25 mouse cellular contexts compared by ENCODE assay signal in genomic region chr14:51172947-51173346, GRCm38 (mm10). TPM values are rescaled to one million over a fixed set of nuclear protein-coding genes. Genes with fewer than 3 reads are reported as not detected.
DNase-seq lines count a peak whose midpoint lies in the region; ATAC-seq lines count a peak whose summit lies in the region.
"Not testable (repeated sequence)": the region's sequence is repeated elsewhere in the genome, so short reads cannot be mapped to it uniquely, and the experiment has no call there.
"Had no signal": no experiment of that assay in that cellular context is flagged by ENCODE, and none has a peak within 500 bp of the region (broad histone marks: within the 10 kb centered on the region; RNA-seq: fewer than 3 reads in every experiment).

No protein-coding gene starts in this region.

- not testable (repeated sequence) for H3K9me3 ChIP-seq in heart, embryonic 14.5 days (ENCODE audit: control insufficient read depth, low read length); kidney, embryonic 15.5 days (replicated peaks); liver, embryonic 12.5 days (replicated peaks)

- DNase-seq in adrenal gland, postnatal 10 days, result peak; percentile 2
- peak; percentile 37 for DNase-seq in layer of hippocampus, adult 9-11 months
- DNase-seq in right cerebral cortex, adult 18-20 months, result peak; percentile 6

- 0 out of 2 replicates have a peak overlapping the region, but pooled peaks have one; percentile 11 for H3K4me2 ChIP-seq in heart, embryonic 14.5 days (ENCODE audit: low read length)
- not testable (repeated sequence) for H3K4me2 ChIP-seq in kidney, embryonic 15.5 days
- H3K4me2 ChIP-seq in liver, embryonic 12.5 days, result 0 out of 2 replicates have a peak overlapping the region, but pooled peaks have one; percentile 12

- not testable (repeated sequence) for H3K9ac ChIP-seq in heart, embryonic 14.5 days (ENCODE audit: low read length); kidney, embryonic 15.5 days; liver, embryonic 12.5 days

- ATAC-seq in frontal cortex, adult (ENCODE audit: low TSS enrichment), result peak; percentile 63
- ATAC-seq in heart, embryonic 14.5 days (ENCODE audit: insufficient number of reproducible peaks, insufficient read depth, low FRiP score, low read depth), result not testable (repeated sequence)
- 0 out of 2 replicates have a peak, but pooled peaks have one; percentile 3 for ATAC-seq in kidney, embryonic 15.5 days (replicated peaks; ENCODE audit: low FRiP score)
- ATAC-seq in liver, embryonic 12.5 days, result 0 out of 2 replicates have a peak, but pooled peaks have one; percentile 24

- H3K4me3 ChIP-seq in heart, embryonic 14.5 days (ENCODE audit: control insufficient read depth in 1 of 2, insufficient read depth in 1 of 2, low read depth in 1 of 2, low read length in 2 of 2); kidney, embryonic 15.5 days (replicated peaks); liver, embryonic 12.5 days: not testable (repeated sequence)

- H3K27me3 ChIP-seq in heart, embryonic 14.5 days (ENCODE audit: control insufficient read depth, insufficient read depth, low read length); kidney, embryonic 15.5 days; liver, embryonic 12.5 days (replicated peaks): not testable (repeated sequence)

- H3K27ac ChIP-seq in heart, embryonic 14.5 days (replicated peaks in 1 of 2; ENCODE audit: control insufficient read depth in 1 of 2, insufficient read depth in 1 of 2, low read depth in 2 of 2, low read length in 2 of 2); kidney, embryonic 15.5 days; liver, embryonic 12.5 days: not testable (repeated sequence)

- H3K36me3 ChIP-seq in heart, embryonic 14.5 days (ENCODE audit: control insufficient read depth, insufficient read depth, low read length); kidney, embryonic 15.5 days; liver, embryonic 12.5 days: not testable (repeated sequence)

- 50% methylated on average over 4 of the region's 4 CpGs for WGBS in heart, embryonic 14.5 days
- 58% methylated on average over 4 of the region's 4 CpGs for WGBS in kidney, embryonic 15.5 days
- 44% methylated on average over 4 of the region's 4 CpGs for WGBS in liver, embryonic 12.5 days (ENCODE audit: insufficient replicate concordance)

- H3K4me1 ChIP-seq in heart, embryonic 14.5 days (ENCODE audit: control insufficient read depth in 2 of 2, insufficient read depth in 2 of 2, low read length in 2 of 2); kidney, embryonic 15.5 days; liver, embryonic 12.5 days: not testable (repeated sequence)

RNA-seq across cellular contexts. Expression of gene Rnase2b, which starts 10.9 kb away (rescaled TPM):
- not detected for total RNA-seq in adrenal gland, postnatal 10 days (2021)
- not detected in 2 replicates for polyA plus RNA-seq in heart, embryonic 14.5 days (2014; fragmentation: Nextera tagmentation; extraction: Ambion mirVana)
- not detected in 2 replicates for polyA plus RNA-seq in kidney, embryonic 15.5 days (2015; fragmentation: Nextera tagmentation; extraction: Ambion mirVana)
- not detected in 2 replicates for polyA plus RNA-seq in liver, embryonic 12.5 days (2016; fragmentation: Nextera tagmentation; extraction: Ambion mirVana)
- total RNA-seq: adrenal gland, postnatal 25 days; common myeloid progenitor, adult 5-6 weeks; gastrocnemius, adult 8-10 months; heart, postnatal 14 days; left cerebral cortex, postnatal 14 days; monocyte, adult 5-6 weeks had no signal
- polyA plus RNA-seq: embryonic facial prominence, embryonic 15.5 days; forebrain, embryonic 15.5 days; gonadal fat pad, adult 2 months; hindbrain, embryonic 11.5 days; inflammation-experienced regulatory T-cells, adult 6 months; kidney, adult 2 months; limb, embryonic 13.5 days; liver, embryonic 14.5 days; lung, embryonic 14.5 days; midbrain, embryonic 13.5 days; thymus, adult 2 months had no signal

RNA-seq across cellular contexts. Expression of gene Ang2, which starts 26.0 kb away (rescaled TPM):
- total RNA-seq in adrenal gland, postnatal 10 days (2021), result not detected
- polyA plus RNA-seq in heart, embryonic 14.5 days (2014; fragmentation: Nextera tagmentation; extraction: Ambion mirVana), result not detected in 2 replicates
- polyA plus RNA-seq in kidney, embryonic 15.5 days (2015; fragmentation: Nextera tagmentation; extraction: Ambion mirVana), result not detected in 2 replicates
- not detected in 2 replicates for polyA plus RNA-seq in liver, embryonic 12.5 days (2016; fragmentation: Nextera tagmentation; extraction: Ambion mirVana)
- total RNA-seq: adrenal gland, postnatal 25 days; common myeloid progenitor, adult 5-6 weeks; gastrocnemius, adult 8-10 months; heart, postnatal 14 days; left cerebral cortex, postnatal 14 days; monocyte, adult 5-6 weeks had no signal
- polyA plus RNA-seq: forebrain, embryonic 15.5 days; gonadal fat pad, adult 2 months; hindbrain, embryonic 11.5 days; inflammation-experienced regulatory T-cells, adult 6 months; kidney, adult 2 months; limb, embryonic 13.5 days; liver, embryonic 14.5 days; lung, embryonic 14.5 days; midbrain, embryonic 13.5 days had no signal

RNA-seq across cellular contexts. Expression of gene Rnase1, which starts 26.4 kb away (rescaled TPM):
- total RNA-seq in adrenal gland, postnatal 10 days (2021), result not detected
- polyA plus RNA-seq in heart, embryonic 14.5 days (2014; fragmentation: Nextera tagmentation; extraction: Ambion mirVana), result 0.47 and 1.1 TPM in 2 replicates
- 0.17 and 1.00 TPM in 2 replicates for polyA plus RNA-seq in kidney, embryonic 15.5 days (2015; fragmentation: Nextera tagmentation; extraction: Ambion mirVana)
- polyA plus RNA-seq in liver, embryonic 12.5 days (2016; fragmentation: Nextera tagmentation; extraction: Ambion mirVana), result not detected in 2 replicates
- total RNA-seq: adrenal gland, postnatal 25 days; common myeloid progenitor, adult 5-6 weeks; gastrocnemius, adult 8-10 months; heart, postnatal 14 days; monocyte, adult 5-6 weeks had no signal
- polyA plus RNA-seq: hindbrain, embryonic 11.5 days; inflammation-experienced regulatory T-cells, adult 6 months; liver, embryonic 14.5 days; midbrain, embryonic 13.5 days had no signal

RNA-seq across cellular contexts. Expression of gene Ear14, which starts 30.2 kb away (rescaled TPM):
- not detected for total RNA-seq in adrenal gland, postnatal 10 days (2021)
- not detected in 2 replicates for polyA plus RNA-seq in heart, embryonic 14.5 days (2014; fragmentation: Nextera tagmentation; extraction: Ambion mirVana)
- not detected in 2 replicates for polyA plus RNA-seq in kidney, embryonic 15.5 days (2015; fragmentation: Nextera tagmentation; extraction: Ambion mirVana)
- not detected in 2 replicates for polyA plus RNA-seq in liver, embryonic 12.5 days (2016; fragmentation: Nextera tagmentation; extraction: Ambion mirVana)
- total RNA-seq: adrenal gland, postnatal 25 days; common myeloid progenitor, adult 5-6 weeks; gastrocnemius, adult 8-10 months; heart, postnatal 14 days; left cerebral cortex, postnatal 14 days; monocyte, adult 5-6 weeks had no signal
- polyA plus RNA-seq: embryonic facial prominence, embryonic 15.5 days; forebrain, embryonic 15.5 days; gonadal fat pad, adult 2 months; hindbrain, embryonic 11.5 days; inflammation-experienced regulatory T-cells, adult 6 months; kidney, adult 2 months; limb, embryonic 13.5 days; liver, embryonic 14.5 days; lung, embryonic 14.5 days; midbrain, embryonic 13.5 days; stomach, postnatal 0 days; thymus, adult 2 months had no signal

RNA-seq across cellular contexts. Expression of gene Rnase6, which starts 49.2 kb away (rescaled TPM):
- 1 to 10 TPM; 1.6 to 2.0 TPM for total RNA-seq in adrenal gland, postnatal 10 days (2021)
- 0.24 and 1.0 TPM in 2 replicates for polyA plus RNA-seq in heart, embryonic 14.5 days (2014; fragmentation: Nextera tagmentation; extraction: Ambion mirVana)
- polyA plus RNA-seq in kidney, embryonic 15.5 days (2015; fragmentation: Nextera tagmentation; extraction: Ambion mirVana), result 0.52 and 1.3 TPM in 2 replicates
- polyA plus RNA-seq in liver, embryonic 12.5 days (2016; fragmentation: Nextera tagmentation; extraction: Ambion mirVana), result 2.3 and 4.0 TPM in 2 replicates
- total RNA-seq: gastrocnemius, adult 8-10 months; left cerebral cortex, postnatal 14 days had no signal
- polyA plus RNA-seq: hindbrain, embryonic 11.5 days had no signal
